In the genomic region with DNA sequence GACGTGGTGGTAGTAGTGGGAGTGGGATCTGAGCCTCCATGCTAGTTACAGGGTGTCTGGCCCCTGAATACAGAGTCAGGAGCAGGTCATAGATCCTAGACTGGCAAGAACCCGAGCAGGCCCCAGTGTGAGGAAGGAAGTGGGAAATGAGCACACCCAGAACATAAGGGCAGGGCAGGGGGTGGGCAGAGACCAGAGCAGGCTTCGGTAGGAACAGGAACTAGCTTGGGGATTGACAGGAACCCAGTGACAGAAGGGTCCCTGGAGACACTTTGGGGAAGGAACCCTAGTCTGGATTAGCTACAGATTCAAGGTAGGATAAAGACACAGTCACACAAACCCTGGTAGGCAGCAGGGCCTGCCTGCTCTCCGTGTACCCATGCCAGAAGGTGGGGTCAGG, we compare ENCODE assay signal across 8 mouse cellular contexts. TPM values are rescaled to one million over a fixed set of nuclear protein-coding genes. Genes with fewer than 3 reads are reported as not detected.
A peak's percentile ranks its signal among the peaks of the same experiment; 100 is the strongest.
DNase-seq lines count a peak whose midpoint lies in the region; ATAC-seq and TF ChIP-seq lines count a peak whose summit lies in the region.

No protein-coding gene starts in this region.

- WGBS in heart, adult 2 months: 20% methylated on average over 4 of the region's 4 CpGs
- WGBS in lung, embryonic 14.5 days: 17% methylated on average over 4 of the region's 4 CpGs

- peaks cover 65% of the 10 kb centered on the region for H3K4me1 ChIP-seq in G1E (ENCODE audit: insufficient read depth, low read depth, low read length)
- peaks cover 5% of the 10 kb centered on the region for H3K4me1 ChIP-seq in heart, adult 2 months (ENCODE audit: control insufficient read depth, insufficient read depth, low read length)
- peaks cover 6% of the 10 kb centered on the region; the same call in 1 of the 2 replicates for H3K4me1 ChIP-seq in lung, embryonic 14.5 days (ENCODE audit: insufficient read depth)

- ATAC-seq in G1E (ENCODE audit: extremely low read depth, insufficient number of reproducible peaks, low FRiP score, poor library complexity, severe bottlenecking): no peak
- ATAC-seq in lung, embryonic 14.5 days (ENCODE audit: insufficient read depth): no peak
- ATAC-seq in activated CD4-positive, CD25-positive, alpha-beta regulatory T cell, adult 4 months: no peak

- H3K4me2 ChIP-seq in lung, embryonic 14.5 days: peak overlapping the region; percentile 76

- no peak for TF ChIP-seq POLR2A in heart, adult 2 months (IDR thresholded peaks at IDR 0.05; ENCODE audit: insufficient read depth, low read depth, low read length)

- DNase-seq in A20 (ENCODE audit: low read depth, low spot score) (peak; percentile 48), G1E (ENCODE audit: low spot score) (no peak)
- DNase-seq in heart, adult 2 months: peak; percentile 58 to 75
- peak; percentile 37 for DNase-seq in kidney, adult 18-20 months
- peak; percentile 18 for DNase-seq in lung, embryonic 14.5 days
- peak; percentile 32 for DNase-seq in retina, embryonic 14.5 days (ENCODE audit: low spot score)
- no peak for DNase-seq in c-Kit-positive CD71-positive TER-119-positive erythroid progenitor cells, embryonic 14.5 days (ENCODE audit: low spot score)

- H3K4me3 ChIP-seq in G1E (ENCODE audit: low read depth, low read length): peak overlapping the region; percentile 73
- H3K4me3 ChIP-seq in heart, adult 2 months: peak overlapping the region; percentile 71
- peak overlapping the region; percentile 50 for H3K4me3 ChIP-seq in lung, embryonic 14.5 days (ENCODE audit: low read depth, low read length)

- TF ChIP-seq CTCF in G1E (IDR thresholded peaks at IDR 0.05; ENCODE audit: low read depth, low read length): no peak
- TF ChIP-seq CTCF in heart, adult 2 months (IDR thresholded peaks at IDR 0.05): no peak
- no peak for TF ChIP-seq CTCF in lung, embryonic 14.5 days (IDR thresholded peaks at IDR 0.05; ENCODE audit: low read depth)

- 0 out of 2 replicates have a peak, but pooled peaks have one; percentile 36 for TF ChIP-seq EP300 in heart, adult 2 months (IDR thresholded peaks at IDR 0.05; ENCODE audit: insufficient read depth, low read depth, low read length)

- H3K27ac ChIP-seq in heart, adult 2 months: peak overlapping the region; percentile 79
- H3K27ac ChIP-seq in lung, embryonic 14.5 days (ENCODE audit: low read depth): peak overlapping the region; percentile 65; the same call in 1 of the 2 replicates

- H3K36me3 ChIP-seq in G1E (replicated peaks): no peaks in the 10 kb centered on the region
- H3K36me3 ChIP-seq in heart, adult 2 months (ENCODE audit: control insufficient read depth, insufficient read depth, low read length): no peaks in the 10 kb centered on the region
- no peaks in the 10 kb centered on the region for H3K36me3 ChIP-seq in lung, embryonic 14.5 days (ENCODE audit: insufficient read depth)

- H3K79me2 ChIP-seq in heart, adult 2 months (replicated peaks; ENCODE audit: control insufficient read depth, insufficient read depth, low read length): no peaks in the 10 kb centered on the region

- intact Hi-C loops in heart, adult 2 months (cut with DNase I): loop anchor here (5.0 to 10.0 kb wide), 2 partner anchors 360 to 378 kb away; no protein-coding TSS in a partner anchor

- no peak overlapping the region; the same call in 1 of the 2 replicates for H3K9ac ChIP-seq in heart, adult 2 months (ENCODE audit: low read depth, low read length)
- peak overlapping the region; percentile 47 for H3K9ac ChIP-seq in lung, embryonic 14.5 days

- H3K27me3 ChIP-seq in G1E (ENCODE audit: insufficient read depth, low read length): peaks cover 6% of the 10 kb centered on the region
- no peaks in the 10 kb centered on the region for H3K27me3 ChIP-seq in heart, adult 2 months (ENCODE audit: control insufficient read depth, insufficient read depth, low read length)
- no peaks in the 10 kb centered on the region for H3K27me3 ChIP-seq in lung, embryonic 14.5 days (ENCODE audit: insufficient read depth, low read length)

- H3K9me3 ChIP-seq in G1E (replicated peaks): no peaks in the 10 kb centered on the region
- H3K9me3 ChIP-seq in lung, embryonic 14.5 days (ENCODE audit: low read depth, low read length): no peaks in the 10 kb centered on the region

RNA-seq across cellular contexts. Expression of a gene that starts 1.3 kb away (rescaled TPM):
- 10.2 and 24.4 TPM in 2 replicates for total RNA-seq in G1E (2014; fragmentation: Nextera tagmentation)
- total RNA-seq in G1E (2017): 12.6 and 17.8 TPM in 2 replicates
- polyA plus RNA-seq in G1E (2012): 15.0 and 17.7 TPM in 2 replicates
- total RNA-seq in heart, adult 2 months (2021): 10 to 100 TPM; 26.3 to 33.1 TPM
- polyA plus RNA-seq in heart, adult 2 months (2012; rRNA removed): 19.6 and 21.3 TPM in 2 replicates
- polyA plus RNA-seq in lung, embryonic 14.5 days (2014; fragmentation: Nextera tagmentation; extraction: Ambion mirVana): 7.1 and 7.8 TPM in 2 replicates
- 1 to 10 TPM; 2.9 to 4.0 TPM for polyA plus RNA-seq in activated CD4-positive, CD25-positive, alpha-beta regulatory T cell, adult 4 months (2017; shearing (Covaris generic))

RNA-seq across cellular contexts. Expression of a gene that starts 13.2 kb away (rescaled TPM):
- 191 and 233 TPM in 2 replicates for total RNA-seq in G1E (2014; fragmentation: Nextera tagmentation)
- total RNA-seq in G1E (2017): 157 and 170 TPM in 2 replicates
- 145 and 169 TPM in 2 replicates for polyA plus RNA-seq in G1E (2012)
- 100 to 1,000 TPM; 101 to 114 TPM for total RNA-seq in heart, adult 2 months (2021)
- polyA plus RNA-seq in heart, adult 2 months (2012; rRNA removed): 97.3 and 117 TPM in 2 replicates
- 331 and 340 TPM in 2 replicates for polyA plus RNA-seq in lung, embryonic 14.5 days (2014; fragmentation: Nextera tagmentation; extraction: Ambion mirVana)
- 100 to 1,000 TPM; 119 to 161 TPM for polyA plus RNA-seq in activated CD4-positive, CD25-positive, alpha-beta regulatory T cell, adult 4 months (2017; shearing (Covaris generic))

RNA-seq across cellular contexts. Expression of a gene that starts 14.1 kb away (rescaled TPM):
- 0.63 and 3.9 TPM in 2 replicates for total RNA-seq in G1E (2014; fragmentation: Nextera tagmentation)
- total RNA-seq in G1E (2017): 4.0 and 5.5 TPM in 2 replicates
- 0.36 and 0.56 TPM in 2 replicates for polyA plus RNA-seq in G1E (2012)
- total RNA-seq in heart, adult 2 months (2021): 10 to 100 TPM in 1 of 2 experiments, 1 to 10 TPM in 1; 10.0 to 10.9 TPM
- polyA plus RNA-seq in heart, adult 2 months (2012; rRNA removed): 6.7 and 11.7 TPM in 2 replicates
- polyA plus RNA-seq in lung, embryonic 14.5 days (2014; fragmentation: Nextera tagmentation; extraction: Ambion mirVana): 7.6 and 8.2 TPM in 2 replicates
- under 1 TPM in 1 of 2 experiments, not detected in 1; 0.08 TPM for polyA plus RNA-seq in activated CD4-positive, CD25-positive, alpha-beta regulatory T cell, adult 4 months (2017; shearing (Covaris generic))

RNA-seq across cellular contexts. Expression of a gene that starts 19.1 kb away (rescaled TPM):
- total RNA-seq in G1E (2014; fragmentation: Nextera tagmentation) (11.8 and 17.2 TPM in 2 replicates), G1E (2017) (9.4 and 9.7 TPM in 2 replicates)
- 11.2 and 11.6 TPM in 2 replicates for polyA plus RNA-seq in G1E (2012)
- 10 to 100 TPM; 21.0 to 26.5 TPM for total RNA-seq in heart, adult 2 months (2021)
- 20.1 and 27.1 TPM in 2 replicates for polyA plus RNA-seq in heart, adult 2 months (2012; rRNA removed)
- 19.2 and 21.4 TPM in 2 replicates for polyA plus RNA-seq in lung, embryonic 14.5 days (2014; fragmentation: Nextera tagmentation; extraction: Ambion mirVana)
- polyA plus RNA-seq in activated CD4-positive, CD25-positive, alpha-beta regulatory T cell, adult 4 months (2017; shearing (Covaris generic)): 10 to 100 TPM; 14.1 to 14.6 TPM

RNA-seq across cellular contexts. Expression of a gene that starts 34.4 kb away (rescaled TPM):
- total RNA-seq in G1E (2014; fragmentation: Nextera tagmentation) (15.2 and 16.8 TPM in 2 replicates), G1E (2017) (12.9 and 18.7 TPM in 2 replicates)
- 4.3 and 9.4 TPM in 2 replicates for polyA plus RNA-seq in G1E (2012)
- 1 to 10 TPM; 2.8 to 3.2 TPM for total RNA-seq in heart, adult 2 months (2021)
- 3.9 and 4.9 TPM in 2 replicates for polyA plus RNA-seq in heart, adult 2 months (2012; rRNA removed)
- 19.4 and 20.8 TPM in 2 replicates for polyA plus RNA-seq in lung, embryonic 14.5 days (2014; fragmentation: Nextera tagmentation; extraction: Ambion mirVana)
- polyA plus RNA-seq in activated CD4-positive, CD25-positive, alpha-beta regulatory T cell, adult 4 months (2017; shearing (Covaris generic)): 10 to 100 TPM; 16.5 to 27.4 TPM

Comparison
In these comparisons a context has a peak if more than half of its experiments do, and no peak if none do; other contexts are left out.
1. DNase-seq: peak in A20 (single experiment), heart, adult 2 months (2 of 2), kidney, adult 18-20 months (single experiment), lung, embryonic 14.5 days (single experiment) and retina, embryonic 14.5 days (single experiment); none in G1E (single experiment) and c-Kit-positive CD71-positive TER-119-positive erythroid progenitor cells, embryonic 14.5 days (single experiment).
2. Peak in every context shown above with its lines, with median percentiles within 50 percentile points of each other: H3K4me3 ChIP-seq.